Mouse (Mus musculus) neural tube, embryonic 13.5 days (tissue): Measurements from ENCODE around the gene Naa50. TPM values are rescaled to one million over a fixed set of nuclear protein-coding genes. Genes with fewer than 3 reads are reported as not detected.

Experiments used
- ATAC-seq: fragments of 200-750 bp; cut with Nextera tagmentation; 2 replicates; pipeline ENCODE4 v1.8.0; 2017; ENCODE audit warnings: low read depth, mild to moderate bottlenecking, moderate TSS enrichment, moderate library complexity
- H3K27ac ChIP-seq: fragments of 300-500 bp; sonication (generic); replicated peaks from 2 replicates; pipeline ENCODE4 v1.5.1; 2015; ENCODE audit warnings: moderate library complexity, mild to moderate bottlenecking, inconsistent platforms
- H3K27me3 ChIP-seq: fragments of 300-500 bp; sonication (generic); 2 replicates; pipeline ENCODE4 v1.6.1; 2015; ENCODE audit warnings: mild to moderate bottlenecking, inconsistent platforms
- H3K36me3 ChIP-seq: fragments of 300-500 bp; sonication (generic); 2 replicates; pipeline ENCODE4 v1.6.1; 2015; ENCODE audit warnings: mild to moderate bottlenecking, inconsistent platforms
- H3K4me1 ChIP-seq: fragments of 300-500 bp; sonication (generic); replicated peaks from 2 replicates; pipeline ENCODE4 v1.6.1; 2015; ENCODE audit warnings: inconsistent platforms
- H3K4me2 ChIP-seq: fragments of 300-500 bp; sonication (generic); 2 replicates; pipeline ENCODE4 v1.6.1; 2015; ENCODE audit warnings: inconsistent platforms, mild to moderate bottlenecking, moderate library complexity
- H3K4me3 ChIP-seq: fragments of 300-500 bp; sonication (generic); 2 replicates; pipeline ENCODE4 v1.5.1; 2015; ENCODE audit warnings: mild to moderate bottlenecking, inconsistent platforms
- H3K9ac ChIP-seq: fragments of 300-500 bp; sonication (generic); 2 replicates; pipeline ENCODE4 v1.6.1; 2015; ENCODE audit warnings: moderate library complexity, mild to moderate bottlenecking, inconsistent platforms
- H3K9me3 ChIP-seq: fragments of 300-500 bp; sonication (generic); 2 replicates; pipeline ENCODE4 v1.6.1; 2016; ENCODE audit warnings: inconsistent platforms
- WGBS: fragments of 180-500 bp; shearing (Covaris S2); methylation state at CpG from one replicate; pipeline ENCODE4 v1.1.7; 2015; 5-methylcytosine and 5-hydroxymethylcytosine counted together
- polyA plus RNA-seq: library from polyadenylated mRNA; unstranded; fragments of >200 nt; fragmentation: Nextera tagmentation; extraction: Ambion mirVana; gene quantifications from 2 replicates; pipeline ENCODE4 v1.2.1, GENCODE M21; 2015

The Naa50 gene
- polyA plus RNA-seq, 1 experiment from 2014 or later: 54.8 TPM

DNA sequence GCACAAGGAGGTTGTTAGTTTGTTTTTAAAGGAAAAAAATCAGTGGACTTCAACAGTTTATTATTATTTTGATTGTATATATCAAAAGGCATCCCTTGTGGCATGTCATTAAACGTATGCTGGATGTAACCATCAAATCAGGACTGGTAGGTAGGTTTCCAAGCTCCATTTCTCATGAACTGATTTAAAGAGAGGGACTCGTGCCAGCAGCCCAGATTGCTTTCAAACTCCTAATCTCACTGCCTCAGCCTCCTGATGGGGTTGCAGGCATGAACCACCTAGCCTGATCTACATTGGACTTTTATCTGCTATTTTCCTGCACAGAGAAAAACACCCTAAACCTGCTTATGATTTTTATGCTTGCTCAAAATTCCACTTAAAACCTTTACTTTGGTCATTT is 15.8 kb upstream of the Naa50 start:
- ATAC-seq: no peak
- Histone ChIP-seq H3K9ac (no peak overlapping the region), H3K4me2 (no peak overlapping the region), H3K4me1 (peaks cover 7% of the 10 kb centered on the region; the same call in 1 of the 2 replicates), H3K27me3 (no peaks in the 10 kb centered on the region), H3K9me3 (no peaks in the 10 kb centered on the region), H3K4me3 (no peak overlapping the region), H3K36me3 (no peaks in the 10 kb centered on the region), H3K27ac (no peak overlapping the region)
- WGBS: 66% methylated on average over 2 of the region's 2 CpGs

DNA sequence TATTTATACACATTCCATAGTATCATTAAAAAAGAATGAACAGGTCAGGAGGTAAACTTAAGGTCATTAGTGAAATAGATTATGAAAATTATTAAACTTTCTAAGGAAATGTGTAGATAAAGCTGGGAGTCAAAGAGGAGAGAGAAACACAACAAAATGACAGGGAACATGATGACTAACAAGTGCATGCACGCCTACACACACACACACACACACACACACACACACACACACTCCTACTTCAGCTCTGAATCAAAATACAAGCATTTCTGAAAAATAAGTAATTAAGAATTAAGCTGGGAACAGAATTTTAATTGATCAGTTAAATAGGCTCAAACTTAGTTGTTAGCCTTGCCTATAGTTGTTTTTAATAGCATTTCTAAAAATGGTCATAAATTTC is 14.9 kb upstream of the Naa50 start:
- Histone ChIP-seq H3K27me3 (no peaks in the 10 kb centered on the region), H3K4me2 (no peak overlapping the region), H3K9ac (no peak overlapping the region), H3K27ac (no peak overlapping the region), H3K4me1 (peaks cover 7% of the 10 kb centered on the region; the same call in 1 of the 2 replicates), H3K36me3 (no peaks in the 10 kb centered on the region), H3K9me3 (no peaks in the 10 kb centered on the region), H3K4me3 (no peak overlapping the region)
- ATAC-seq: no peak
- WGBS: 87% methylated on average over 1 of the region's 1 CpGs

- no peaks in the 10 kb centered on the region for H3K27me3 ChIP-seq
- H3K27ac ChIP-seq: no peak overlapping the region
- WGBS: 89% methylated on average over 2 of the region's 2 CpGs
- H3K4me3 ChIP-seq: no peak overlapping the region
- H3K4me1 ChIP-seq: peaks cover 7% of the 10 kb centered on the region; the same call in 1 of the 2 replicates
- no peak overlapping the region for H3K9ac ChIP-seq
- no peaks in the 10 kb centered on the region for H3K36me3 ChIP-seq
- no peaks in the 10 kb centered on the region for H3K9me3 ChIP-seq
- H3K4me2 ChIP-seq: no peak overlapping the region
- ATAC-seq: no peak
Observed at GRCm38 (mm10) chr16:44125436-44125835, 14.2 kb upstream of the Naa50 start.

GRCm38 (mm10) chr16:44126437-44126836 is 13.2 kb upstream of the Naa50 start:
- Histone ChIP-seq H3K4me1 (peaks cover 7% of the 10 kb centered on the region; the same call in 1 of the 2 replicates), H3K9ac (no peak overlapping the region), H3K9me3 (no peaks in the 10 kb centered on the region), H3K27me3 (no peaks in the 10 kb centered on the region), H3K4me3 (no peak overlapping the region), H3K4me2 (no peak overlapping the region), H3K36me3 (no peaks in the 10 kb centered on the region), H3K27ac (no peak overlapping the region)
- WGBS: 72% methylated on average over 4 of the region's 4 CpGs
- ATAC-seq: no peak

GRCm38 (mm10) chr16:44132300-44132699 is 7.3 kb upstream of the Naa50 start:
- Histone ChIP-seq H3K27ac (no peak overlapping the region), H3K36me3 (no peaks in the 10 kb centered on the region), H3K4me1 (peaks cover 10% of the 10 kb centered on the region), H3K4me3 (no peak overlapping the region), H3K9me3 (no peaks in the 10 kb centered on the region), H3K27me3 (no peaks in the 10 kb centered on the region), H3K9ac (no peak overlapping the region), H3K4me2 (no peak overlapping the region)
- WGBS: 81% methylated on average over 4 of the region's 4 CpGs
- ATAC-seq: no peak

DNA sequence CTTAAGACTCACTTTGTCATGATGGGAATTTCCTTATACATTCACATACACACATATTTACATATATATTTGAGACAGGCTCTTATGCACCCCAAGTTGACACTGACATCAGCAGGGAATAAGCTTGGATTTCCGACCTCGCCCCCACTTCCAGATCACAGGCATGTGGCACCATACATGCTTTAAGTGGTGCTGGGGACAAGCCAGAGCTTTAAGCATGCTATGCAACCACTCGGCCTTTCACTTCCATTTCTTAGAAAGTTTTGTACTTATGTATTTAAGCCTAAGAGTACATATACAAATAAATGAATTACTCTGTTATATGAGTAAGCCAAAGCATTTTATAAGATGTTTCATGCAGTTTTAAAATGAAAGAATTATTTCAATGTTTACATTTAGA is 6.4 kb upstream of the Naa50 start:
- H3K27me3 ChIP-seq: no peaks in the 10 kb centered on the region
- WGBS: 93% methylated on average over 3 of the region's 3 CpGs
- H3K9ac ChIP-seq: no peak overlapping the region

GRCm38 (mm10) chr16:44136511-44137021 is 3.1 kb upstream of the Naa50 start:
- Histone ChIP-seq H3K9ac (no peak overlapping the region), H3K4me2 (no peak overlapping the region), H3K4me1 (peaks cover 27% of the 10 kb centered on the region), H3K9me3 (no peaks in the 10 kb centered on the region), H3K27me3 (no peaks in the 10 kb centered on the region), H3K4me3 (no peak overlapping the region), H3K36me3 (no peaks in the 10 kb centered on the region), H3K27ac (no peak overlapping the region)
- WGBS: 87% methylated on average over 6 of the region's 6 CpGs
- ATAC-seq: no peak

More for the DNA sequence above, 6.4 kb upstream of the Naa50 start:
- no peaks in the 10 kb centered on the region for H3K9me3 ChIP-seq
- ATAC-seq: no peak
- H3K4me2 ChIP-seq: no peak overlapping the region
- no peaks in the 10 kb centered on the region for H3K36me3 ChIP-seq
- H3K4me1 ChIP-seq: peaks cover 19% of the 10 kb centered on the region
- H3K27ac ChIP-seq: no peak overlapping the region
- H3K4me3 ChIP-seq: no peak overlapping the region

DNA sequence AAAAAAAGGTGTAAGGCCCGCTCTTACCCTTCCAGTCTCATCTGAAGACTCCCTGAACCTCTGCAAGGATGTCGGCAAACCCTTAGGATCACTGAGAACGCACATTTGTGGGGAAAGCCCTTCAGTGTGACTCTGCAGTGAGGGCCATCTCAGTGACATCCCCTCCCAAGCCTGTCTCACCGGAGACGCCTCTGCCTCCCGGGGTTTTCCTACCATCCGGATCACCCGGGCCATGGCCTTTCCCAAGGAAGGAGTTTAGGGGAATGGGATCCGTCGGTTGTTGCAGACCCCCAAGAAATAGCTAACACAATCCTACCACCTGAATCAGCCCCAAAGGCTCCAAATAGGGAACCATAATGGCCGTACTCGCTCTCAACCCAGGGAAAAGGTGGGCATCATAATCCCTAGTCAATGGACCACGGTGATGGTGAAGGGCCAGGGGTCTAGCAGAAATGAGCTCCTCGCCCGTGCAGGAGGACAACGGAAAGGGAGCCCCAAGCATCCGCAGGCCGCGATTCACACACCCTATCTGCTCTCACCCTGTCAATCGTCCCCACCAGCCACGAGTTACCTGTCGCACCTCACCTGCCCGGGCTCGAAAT is 1.2 kb upstream of the Naa50 start:
- H3K36me3 ChIP-seq: no peaks in the 10 kb centered on the region
- no peaks in the 10 kb centered on the region for H3K27me3 ChIP-seq
- H3K9me3 ChIP-seq: no peaks in the 10 kb centered on the region
- H3K4me1 ChIP-seq: peaks cover 30% of the 10 kb centered on the region
- H3K4me3 ChIP-seq: peak overlapping the region; percentile 97
- H3K27ac ChIP-seq: peak overlapping the region; percentile 99
- ATAC-seq: peak; percentile 1; the same call in 1 of the 2 replicates
- peak overlapping the region; percentile 97 for H3K4me2 ChIP-seq
- under 1% methylated on average over 24 of the region's 24 CpGs for WGBS
- H3K9ac ChIP-seq: peak overlapping the region; percentile 96

DNA sequence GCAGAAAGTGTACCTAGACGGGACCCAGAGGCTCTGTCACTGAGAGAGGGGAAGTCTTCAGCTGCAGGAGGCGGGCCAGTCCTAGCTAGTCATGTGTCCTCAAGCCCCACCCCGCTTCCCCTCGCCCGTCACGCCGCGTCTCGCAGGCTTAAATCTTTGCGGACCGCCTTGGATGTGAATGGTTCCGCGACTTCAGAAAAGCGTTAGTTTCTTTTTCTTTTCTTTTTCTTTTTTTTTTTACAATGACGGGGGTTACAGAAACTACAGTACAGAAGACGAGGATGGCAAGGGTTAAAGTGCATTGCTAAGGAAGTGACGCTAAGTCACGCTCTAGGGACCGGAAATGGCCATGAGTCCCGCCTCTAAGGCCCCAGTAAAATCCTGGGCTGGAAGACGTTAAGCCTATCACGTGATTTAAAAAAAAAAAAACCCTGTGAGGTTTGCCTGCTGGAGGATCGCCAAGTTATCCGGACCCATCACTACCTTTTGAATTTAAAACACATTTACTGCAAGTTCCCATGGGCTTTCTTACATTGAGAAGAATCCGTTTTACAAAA is 573 bp upstream of the Naa50 start:
- peak overlapping the region; percentile 96 for H3K9ac ChIP-seq
- peak; percentile 91 for ATAC-seq
- no peaks in the 10 kb centered on the region for H3K27me3 ChIP-seq
- peaks cover 30% of the 10 kb centered on the region for H3K4me1 ChIP-seq
- under 1% methylated on average over 25 of the region's 25 CpGs for WGBS
- H3K4me3 ChIP-seq: peak overlapping the region; percentile 97
- no peaks in the 10 kb centered on the region for H3K36me3 ChIP-seq
- no peaks in the 10 kb centered on the region for H3K9me3 ChIP-seq
- H3K27ac ChIP-seq: peak overlapping the region; percentile 99
- H3K4me2 ChIP-seq: peak overlapping the region; percentile 97

GRCm38 (mm10) chr16:44140186-44140787 is 657 bp downstream of the Naa50 start:
- Histone ChIP-seq H3K27me3 (no peaks in the 10 kb centered on the region), H3K4me1 (peaks cover 30% of the 10 kb centered on the region), H3K27ac (peak overlapping the region; percentile 99), H3K4me3 (peak overlapping the region; percentile 97), H3K36me3 (no peaks in the 10 kb centered on the region), H3K4me2 (peak overlapping the region; percentile 97), H3K9me3 (no peaks in the 10 kb centered on the region), H3K9ac (peak overlapping the region; percentile 96)
- peak; percentile 65 for ATAC-seq
- WGBS: under 1% methylated on average over 43 of the region's 44 CpGs

- ATAC-seq: no peak
Observed at GRCm38 (mm10) chr16:44141483-44141882, 1.9 kb downstream of the Naa50 start.

GRCm38 (mm10) chr16:44149002-44149767 is 9.6 kb downstream of the Naa50 start:
- Histone ChIP-seq H3K27ac (no peak overlapping the region), H3K9ac (no peak overlapping the region), H3K9me3 (no peaks in the 10 kb centered on the region), H3K27me3 (no peaks in the 10 kb centered on the region), H3K4me2 (no peak overlapping the region), H3K4me1 (no peaks in the 10 kb centered on the region), H3K4me3 (no peak overlapping the region), H3K36me3 (no peaks in the 10 kb centered on the region)
- ATAC-seq: no peak
- 90% methylated on average over 1 of the region's 1 CpGs for WGBS

More at GRCm38 (mm10) chr16:44141483-44141882, 1.9 kb downstream of the Naa50 start:
- Histone ChIP-seq H3K27me3 (no peaks in the 10 kb centered on the region), H3K4me1 (peaks cover 27% of the 10 kb centered on the region), H3K9ac (peak overlapping the region; percentile 22; the same call in 1 of the 2 replicates), H3K4me3 (no peak overlapping the region), H3K36me3 (no peaks in the 10 kb centered on the region), H3K27ac (no peak overlapping the region), H3K4me2 (peak overlapping the region; percentile 97), H3K9me3 (no peaks in the 10 kb centered on the region)
- WGBS: 51% methylated on average over 6 of the region's 6 CpGs
